Mouse (Mus musculus): ENCODE measurements at regions not wholly inside any gene's neighbourhood (a gene's known extent, or its start where the extent isn't known, plus 50 kb on each side); places are given as distances from the start of the nearest gene placed in this dataset.

DNA sequence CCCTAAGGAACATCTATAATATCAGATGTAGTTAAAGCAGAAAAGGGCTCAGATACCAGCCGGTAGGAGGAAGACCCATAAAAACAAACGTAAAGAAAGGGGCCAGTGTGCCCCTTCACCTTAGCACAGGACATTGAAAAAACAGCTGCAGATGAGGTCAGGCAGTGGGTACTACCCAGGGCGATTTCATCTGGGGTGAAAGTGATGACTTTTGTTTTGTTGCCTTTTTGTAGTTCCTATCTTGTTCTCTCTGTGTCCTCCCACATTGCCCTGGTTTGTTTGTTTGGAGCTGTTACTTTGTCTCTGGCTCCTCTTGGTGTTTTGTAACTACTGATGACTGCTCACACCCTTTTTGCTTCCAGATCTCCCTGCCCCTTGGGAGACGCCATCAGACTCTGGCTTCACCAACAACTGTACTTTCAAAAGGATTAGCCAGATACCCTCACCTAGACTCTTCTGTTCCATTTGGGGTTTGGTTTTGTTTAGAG lies 383.4 kb downstream of the Atp6ap1l start:
- no peaks in the 10 kb centered on the region for H3K27me3 ChIP-seq
- no peak overlapping the region for H3K4me2 ChIP-seq (replicated peaks)
- no peaks in the 10 kb centered on the region for H3K36me3 ChIP-seq
- H3K9me3 ChIP-seq = no peaks in the 10 kb centered on the region
- H3K4me3 ChIP-seq = no peak overlapping the region
- no peak overlapping the region for H3K9ac ChIP-seq
- ATAC-seq (ENCODE audit: low FRiP score, low read depth) = peak; percentile 68
- H3K27ac ChIP-seq = 0 out of 2 replicates have a peak overlapping the region, but pooled peaks have one; percentile 66
- WGBS = 22% methylated on average over 4 of the region's 4 CpGs
- H3K4me1 ChIP-seq = peaks cover 23% of the 10 kb centered on the region

DNA sequence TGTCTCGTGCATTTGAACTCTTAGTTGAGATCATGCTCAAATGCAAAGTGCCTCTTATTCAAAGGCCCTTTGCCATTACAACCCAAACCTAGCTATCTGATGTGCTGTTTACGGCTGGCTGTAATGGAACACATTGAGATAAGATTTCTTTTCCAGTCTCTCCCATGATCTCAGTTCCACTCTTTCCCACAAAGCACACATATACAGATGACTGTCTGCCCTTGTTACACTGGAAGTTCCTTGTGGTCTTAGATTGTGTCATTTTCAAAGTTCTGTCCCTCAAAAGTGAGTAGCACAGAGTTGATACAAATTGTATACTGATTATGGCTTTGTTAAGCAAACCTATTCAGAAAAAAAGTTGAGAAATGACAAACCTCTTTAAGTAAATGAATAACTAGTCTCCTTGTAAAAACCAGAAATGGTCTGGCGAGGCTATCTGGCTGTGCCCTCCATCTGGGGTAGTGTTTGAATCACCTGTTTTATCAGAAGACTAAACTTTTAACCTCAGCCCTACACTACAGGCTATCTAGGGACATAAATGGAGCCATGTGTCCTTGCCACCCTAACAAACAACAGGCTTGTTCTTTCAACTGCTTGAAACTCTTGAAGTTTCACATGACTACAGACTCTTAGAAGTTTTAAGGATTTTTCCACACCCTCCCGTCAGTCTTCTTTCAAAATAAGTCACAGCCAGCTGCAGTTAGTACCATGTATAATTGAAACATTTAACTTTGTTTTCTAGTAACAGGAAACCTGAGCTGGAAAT lies 384.0 kb downstream of the Atp6ap1l start:
- Histone ChIP-seq H3K9me3 (no peaks in the 10 kb centered on the region), H3K4me2 (replicated peaks) (no peak overlapping the region), H3K27ac (peak overlapping the region; percentile 49; the same call in 1 of the 2 replicates), H3K4me3 (no peak overlapping the region), H3K36me3 (no peaks in the 10 kb centered on the region), H3K4me1 (peaks cover 24% of the 10 kb centered on the region), H3K27me3 (no peaks in the 10 kb centered on the region), H3K9ac (no peak overlapping the region)
- 43% methylated on average over 4 of the region's 4 CpGs for WGBS
- ATAC-seq (ENCODE audit: low FRiP score, low read depth) = peak; percentile 79

DNA sequence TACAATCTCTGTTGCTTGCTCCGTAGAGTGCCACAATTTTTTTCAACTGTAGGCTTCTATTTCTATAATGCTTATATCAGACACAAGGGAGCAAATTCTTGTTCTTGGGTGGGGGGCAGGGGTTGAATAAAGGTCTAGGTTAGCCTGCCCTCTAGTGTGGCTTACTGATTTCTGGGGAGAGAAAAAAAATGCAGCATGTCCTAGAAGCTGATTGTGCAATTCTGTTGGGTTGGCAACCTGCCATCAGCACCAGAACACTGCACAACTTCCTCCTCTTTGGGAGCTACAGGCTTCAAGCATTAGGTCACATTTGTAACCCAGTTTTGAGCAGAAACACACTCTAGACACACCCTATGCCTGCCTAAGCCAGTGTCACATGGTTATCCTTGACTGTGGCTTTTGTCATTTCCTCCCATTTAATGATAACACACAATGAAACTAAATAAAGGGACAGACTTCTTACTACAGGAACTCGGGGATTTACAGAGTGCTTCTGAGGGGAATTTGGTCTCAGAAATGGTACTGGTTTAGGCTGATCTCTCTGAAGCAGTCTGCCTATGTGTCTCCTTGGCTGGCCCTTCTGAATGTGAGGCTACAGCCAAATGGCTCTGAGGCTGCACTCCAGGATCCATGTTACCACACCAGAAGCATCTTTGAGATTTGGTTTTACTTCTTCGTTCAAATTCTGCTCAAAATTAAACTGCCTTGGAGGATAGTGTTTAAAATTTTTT lies 389.2 kb downstream of the Atp6ap1l start:
- H3K36me3 ChIP-seq = no peaks in the 10 kb centered on the region
- WGBS = 43% methylated on average over 3 of the region's 3 CpGs
- no peaks in the 10 kb centered on the region for H3K27me3 ChIP-seq
- no peak overlapping the region for H3K4me3 ChIP-seq
- peaks cover 23% of the 10 kb centered on the region for H3K4me1 ChIP-seq
- peak overlapping the region; percentile 49; the same call in 1 of the 2 replicates for H3K27ac ChIP-seq
- no peaks in the 10 kb centered on the region for H3K9me3 ChIP-seq
- H3K9ac ChIP-seq = no peak overlapping the region
- no peak overlapping the region for H3K4me2 ChIP-seq (replicated peaks)
- peak; percentile 88 for ATAC-seq (ENCODE audit: low FRiP score, low read depth)

DNA sequence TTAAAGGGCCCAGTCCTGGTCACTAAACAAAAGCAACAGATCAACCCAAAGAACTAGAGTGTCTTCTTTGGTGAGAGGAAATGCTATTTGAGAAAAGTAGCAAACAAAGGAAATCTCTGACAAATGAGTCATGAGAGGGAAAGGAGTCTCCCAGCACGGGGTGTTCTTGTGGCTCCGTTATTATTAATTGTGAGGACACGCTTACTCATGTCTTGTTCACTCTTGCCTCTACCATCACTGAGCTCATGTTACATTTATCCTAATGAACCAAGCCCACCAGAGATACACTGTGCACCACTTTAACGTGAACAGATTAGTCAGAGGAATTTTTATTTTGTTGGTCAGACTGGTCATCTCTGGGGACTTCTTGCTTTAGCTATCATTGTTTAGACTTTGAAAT lies 391.3 kb downstream of the Atp6ap1l start:
- 69% methylated on average over 4 of the region's 4 CpGs for whole genome bisulfite sequencing
- Histone ChIP-seq H3K27ac (no peak overlapping the region), H3K4me1 (peaks cover 23% of the 10 kb centered on the region), H3K4me2 (replicated peaks) (no peak overlapping the region), H3K9me3 (no peaks in the 10 kb centered on the region), H3K36me3 (no peaks in the 10 kb centered on the region), H3K9ac (no peak overlapping the region), H3K27me3 (no peaks in the 10 kb centered on the region), H3K4me3 (no peak overlapping the region)
- no peak for ATAC-seq (ENCODE audit: low FRiP score, low read depth)

DNA sequence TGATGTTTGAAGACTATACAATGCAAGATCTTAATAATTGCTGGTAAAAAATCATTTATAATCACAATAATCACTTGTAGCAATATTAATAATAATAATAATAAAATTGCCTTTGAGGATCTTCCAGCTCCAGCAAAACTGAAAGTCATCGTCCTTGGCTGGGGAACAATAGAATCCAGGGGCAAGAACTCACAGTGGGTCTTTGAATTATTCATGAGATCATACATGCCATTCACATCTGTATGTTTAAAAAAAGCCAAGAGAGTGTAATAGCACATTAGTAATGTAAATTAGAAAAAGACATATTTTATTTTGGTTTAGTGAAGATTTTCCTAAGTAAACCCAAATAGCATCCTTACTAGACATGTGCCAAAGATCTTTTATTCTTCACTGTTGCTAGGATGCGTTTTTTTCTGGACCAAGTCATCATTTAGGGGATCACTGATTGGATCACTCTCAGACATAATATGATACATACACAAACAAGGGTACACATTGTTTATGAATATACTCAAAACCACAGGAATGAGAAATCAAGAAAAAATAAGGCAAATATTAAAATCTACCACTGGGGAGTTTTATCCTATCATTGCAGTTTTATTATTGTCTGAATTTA lies 392.3 kb downstream of the Atp6ap1l start:
- no peaks in the 10 kb centered on the region for H3K36me3 ChIP-seq
- H3K9ac ChIP-seq = no peak overlapping the region
- no peaks in the 10 kb centered on the region for H3K9me3 ChIP-seq
- no peak overlapping the region for H3K4me2 ChIP-seq (replicated peaks)
- WGBS = 85% methylated on average over 2 of the region's 2 CpGs
- no peak overlapping the region for H3K4me3 ChIP-seq
- H3K27me3 ChIP-seq = no peaks in the 10 kb centered on the region
- no peak for ATAC-seq (ENCODE audit: low FRiP score, low read depth)
- H3K27ac ChIP-seq = no peak overlapping the region
- peaks cover 18% of the 10 kb centered on the region for H3K4me1 ChIP-seq

DNA sequence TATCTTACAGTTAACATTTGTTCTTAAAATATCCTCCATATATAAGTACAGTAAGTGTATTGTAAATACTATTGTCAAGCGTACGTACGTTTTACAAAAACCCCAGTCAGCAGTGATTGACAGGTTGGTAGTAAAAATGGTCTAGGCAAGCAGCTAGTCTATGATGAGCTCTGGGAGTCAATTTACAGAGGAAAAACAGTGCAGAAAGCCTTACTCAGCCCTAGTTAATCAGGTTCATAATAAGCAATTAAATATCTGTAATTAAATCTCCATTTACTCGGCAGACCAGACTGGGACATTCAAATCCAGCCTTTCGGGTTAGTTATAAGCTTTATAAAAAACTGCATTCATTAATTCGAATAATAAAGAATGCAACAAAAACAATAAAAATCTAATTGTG lies 394.7 kb downstream of the Atp6ap1l start:
- H3K27ac ChIP-seq = no peak overlapping the region
- no peaks in the 10 kb centered on the region for H3K27me3 ChIP-seq
- H3K4me2 ChIP-seq (replicated peaks) = no peak overlapping the region
- no peak overlapping the region for H3K4me3 ChIP-seq
- no peaks in the 10 kb centered on the region for H3K36me3 ChIP-seq
- no peaks in the 10 kb centered on the region for H3K9me3 ChIP-seq
- 0 out of 2 replicates have a peak, but pooled peaks cover 6% of the 10 kb centered on the region for H3K4me1 ChIP-seq
- H3K9ac ChIP-seq = no peak overlapping the region
- ATAC-seq (ENCODE audit: low FRiP score, low read depth) = peak; percentile 69
- 41% methylated on average over 6 of the region's 6 CpGs for WGBS

DNA sequence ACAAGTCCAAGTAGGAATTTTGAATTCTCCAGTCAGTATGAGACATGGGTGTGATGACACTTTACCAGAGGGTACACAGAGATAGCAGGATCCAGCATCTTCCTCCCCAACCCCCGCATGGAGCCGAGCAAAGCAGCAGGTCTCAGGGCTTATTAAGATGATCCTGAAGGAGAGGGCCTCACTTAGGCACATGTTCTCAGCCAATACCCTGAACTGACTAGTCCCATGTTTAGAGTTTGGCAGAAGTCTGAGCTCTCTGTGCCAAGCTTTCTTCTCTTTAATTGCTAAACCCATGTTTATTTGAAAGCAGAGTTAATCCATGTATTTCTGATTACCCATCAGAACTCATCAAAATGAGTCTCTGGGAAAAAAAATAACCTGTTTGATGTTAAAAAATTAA lies 402.0 kb downstream of the Atp6ap1l start:
- Histone ChIP-seq H3K27ac (0 out of 2 replicates have a peak overlapping the region, but pooled peaks have one; percentile 28), H3K4me1 (peaks cover 11% of the 10 kb centered on the region), H3K36me3 (no peaks in the 10 kb centered on the region), H3K4me2 (replicated peaks) (no peak overlapping the region), H3K9ac (no peak overlapping the region), H3K4me3 (no peak overlapping the region), H3K27me3 (no peaks in the 10 kb centered on the region), H3K9me3 (no peaks in the 10 kb centered on the region)
- WGBS = 76% methylated on average over 2 of the region's 2 CpGs
- ATAC-seq (ENCODE audit: low FRiP score, low read depth) = no peak

DNA sequence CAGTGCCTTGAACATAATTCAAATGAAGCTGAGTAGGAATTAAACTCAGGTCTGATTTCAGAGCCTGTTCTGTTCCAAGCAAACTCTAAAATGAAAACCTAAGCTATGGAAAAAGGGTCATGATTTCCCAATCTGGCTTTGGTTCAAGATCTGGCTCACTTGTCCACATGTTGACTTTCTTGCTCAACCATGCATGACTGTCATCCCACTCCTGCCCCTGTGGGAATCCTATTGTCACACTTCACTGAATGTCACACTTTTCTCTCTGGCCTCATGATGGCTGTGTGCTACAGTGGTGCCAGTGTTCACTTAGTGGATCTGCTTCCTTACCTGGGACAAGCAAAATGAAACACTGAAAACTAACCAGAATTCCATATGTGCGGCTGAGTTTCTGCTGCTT lies 403.0 kb downstream of the Atp6ap1l start:
- Histone ChIP-seq H3K4me1 (peaks cover 21% of the 10 kb centered on the region), H3K27ac (peak overlapping the region; percentile 59), H3K36me3 (no peaks in the 10 kb centered on the region), H3K9ac (no peak overlapping the region), H3K4me3 (no peak overlapping the region), H3K4me2 (replicated peaks) (no peak overlapping the region), H3K9me3 (no peaks in the 10 kb centered on the region), H3K27me3 (no peaks in the 10 kb centered on the region)
- WGBS = 48% methylated on average over 1 of the region's 1 CpGs
- no peak for ATAC-seq (ENCODE audit: low FRiP score, low read depth)

DNA sequence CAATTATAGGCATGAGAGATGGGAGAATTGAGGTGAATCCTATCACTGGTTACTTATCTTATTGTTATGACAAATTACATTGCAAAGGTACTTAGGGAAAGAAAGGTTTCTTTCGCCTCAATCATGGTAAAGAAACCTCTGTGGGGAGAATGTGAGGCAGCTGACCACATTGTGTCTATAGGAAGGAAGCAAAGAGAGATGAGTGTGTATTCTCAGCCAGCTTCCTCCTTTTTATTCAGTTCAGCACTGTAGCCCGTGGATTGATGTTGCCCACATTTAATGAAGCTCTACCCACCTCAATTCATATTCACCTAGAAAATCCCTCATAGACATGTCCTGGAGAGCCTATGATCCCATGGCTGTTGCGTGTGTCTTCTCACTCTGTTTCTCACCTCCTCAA lies 406.2 kb downstream of the Atp6ap1l start:
- 81% methylated on average over 3 of the region's 3 CpGs for whole genome bisulfite sequencing
- ATAC-seq (ENCODE audit: low FRiP score, low read depth) = no peak
- Histone ChIP-seq H3K4me2 (replicated peaks) (no peak overlapping the region), H3K4me1 (peaks cover 21% of the 10 kb centered on the region), H3K9ac (no peak overlapping the region), H3K9me3 (no peaks in the 10 kb centered on the region), H3K4me3 (no peak overlapping the region), H3K27me3 (no peaks in the 10 kb centered on the region), H3K36me3 (no peaks in the 10 kb centered on the region), H3K27ac (no peak overlapping the region)

DNA sequence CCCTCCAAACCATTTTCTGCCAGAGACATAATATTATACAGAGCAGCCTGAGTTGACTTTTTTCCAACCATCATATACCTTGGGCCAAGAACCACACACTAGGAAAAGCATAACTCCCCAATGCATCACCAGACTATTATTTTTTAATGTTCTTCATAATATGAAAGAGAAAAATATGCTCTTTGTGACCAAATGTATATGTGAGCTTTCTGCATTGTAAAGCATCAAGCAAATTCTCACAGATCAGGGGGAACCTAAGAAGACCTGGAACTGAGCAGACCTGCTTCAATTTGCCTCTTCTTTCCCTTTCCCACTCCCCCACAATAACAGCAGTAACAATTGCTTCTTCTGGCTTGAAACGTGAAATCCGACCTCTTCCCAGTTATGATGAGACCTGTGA lies 407.6 kb downstream of the Atp6ap1l start:
- 36% methylated on average over 2 of the region's 2 CpGs for WGBS
- H3K9ac ChIP-seq = no peak overlapping the region
- no peak overlapping the region for H3K4me2 ChIP-seq (replicated peaks)
- peak; percentile 78 for ATAC-seq (ENCODE audit: low FRiP score, low read depth)
- no peak overlapping the region for H3K4me3 ChIP-seq
- H3K27ac ChIP-seq = peak overlapping the region; percentile 58
- H3K36me3 ChIP-seq = no peaks in the 10 kb centered on the region
- no peaks in the 10 kb centered on the region for H3K27me3 ChIP-seq
- H3K9me3 ChIP-seq = no peaks in the 10 kb centered on the region
- H3K4me1 ChIP-seq = peaks cover 21% of the 10 kb centered on the region

DNA sequence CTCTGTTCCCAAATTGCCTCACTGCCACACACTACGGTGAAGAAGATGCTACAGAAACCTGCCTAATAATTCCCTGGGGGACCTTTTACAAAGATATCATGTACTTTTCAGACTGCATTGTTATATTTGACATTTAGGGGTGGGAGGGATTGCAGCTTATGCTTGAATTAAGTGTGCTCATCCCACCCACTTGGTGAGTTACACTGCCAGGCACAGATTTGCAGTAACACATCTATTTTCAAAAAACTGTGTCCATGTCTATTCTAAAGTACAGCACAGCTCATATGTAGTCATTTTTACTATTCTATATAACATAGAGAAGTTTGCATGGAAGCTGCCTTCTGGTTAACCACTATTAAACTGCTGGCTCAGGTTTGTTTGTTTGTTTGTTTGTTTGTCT lies 404.3 kb upstream of the Xrcc4 start:
- H3K9me3 ChIP-seq = no peaks in the 10 kb centered on the region
- no peaks in the 10 kb centered on the region for H3K27me3 ChIP-seq
- peaks cover 22% of the 10 kb centered on the region for H3K4me1 ChIP-seq
- H3K9ac ChIP-seq = no peak overlapping the region
- H3K4me2 ChIP-seq (replicated peaks) = no peak overlapping the region
- WGBS = 71% methylated on average over 1 of the region's 1 CpGs
- no peak for ATAC-seq (ENCODE audit: low FRiP score, low read depth)
- no peak overlapping the region for H3K27ac ChIP-seq
- no peaks in the 10 kb centered on the region for H3K36me3 ChIP-seq
- no peak overlapping the region for H3K4me3 ChIP-seq

Measured in limb, embryonic 13.5 days (tissue).